Mouse (Mus musculus) myocyte (in vitro differentiated cells): ENCODE results near the gene Rxfp3.

Experiments used
- CEBPB ChIP-seq: IDR thresholded peaks from 2 replicates; pipeline ENCODE4 v1.6.1; 2011; ENCODE audit warnings: mild to moderate bottlenecking, moderate library complexity; ENCODE audit not compliant: poor library complexity, insufficient read depth, severe bottlenecking
- E2F4 ChIP-seq: IDR thresholded peaks from one replicate; pipeline ENCODE4 v1.6.1; 2011; ENCODE audit warnings: mild to moderate bottlenecking, control low read depth, moderate library complexity; ENCODE audit not compliant: insufficient read depth
- MAX ChIP-seq: IDR thresholded peaks from one replicate; pipeline ENCODE4 v1.6.1; 2011; ENCODE audit warnings: low read depth, mild to moderate bottlenecking, control low read depth
- MYOD1 ChIP-seq, 3 experiments: IDR thresholded peaks; one replicate each; pipeline ENCODE4 v1.6.1; 2011; ENCODE audit warnings: control low read depth in 2 of 3, low read depth in 2 of 3, mild to moderate bottlenecking in 2 of 3, moderate library complexity in 1 of 3; ENCODE audit not compliant: insufficient read length in 2 of 3, control insufficient read depth in 1 of 3
- MYOG ChIP-seq, 3 experiments: IDR thresholded peaks; one replicate each; pipeline ENCODE4 v1.6.1; 2011; ENCODE audit warnings: control low read depth in 2 of 3, low read depth in 2 of 3, mild to moderate bottlenecking in 2 of 3; ENCODE audit not compliant: insufficient read length in 2 of 3, control insufficient read depth in 1 of 3, insufficient read depth in 1 of 3
- POLR2A ChIP-seq: IDR thresholded peaks from one replicate; pipeline ENCODE4 v1.6.1; 2011; ENCODE audit warnings: low read depth, mild to moderate bottlenecking, control low read depth, moderate library complexity; ENCODE audit not compliant: insufficient read length
- POLR2AphosphoS2 ChIP-seq: IDR thresholded peaks from one replicate; pipeline ENCODE4 v1.6.1; 2011; ENCODE audit warnings: low read depth, control low read depth; ENCODE audit not compliant: insufficient read length
- REST ChIP-seq: IDR thresholded peaks from one replicate; pipeline ENCODE4 v1.6.1; 2011; ENCODE audit warnings: mild to moderate bottlenecking, control low read depth, moderate library complexity; ENCODE audit not compliant: insufficient read depth, insufficient read length
- TCF12 ChIP-seq: IDR thresholded peaks from one replicate; pipeline ENCODE4 v1.6.1; 2011; ENCODE audit warnings: mild to moderate bottlenecking, control low read depth; ENCODE audit not compliant: poor library complexity, insufficient read depth, severe bottlenecking
- TCF3 ChIP-seq: IDR thresholded peaks from one replicate; pipeline ENCODE4 v1.6.1; 2011; ENCODE audit warnings: low read depth, control low read depth; ENCODE audit not compliant: insufficient read length
- USF1 ChIP-seq: IDR thresholded peaks from one replicate; pipeline ENCODE4 v1.6.1; 2011; ENCODE audit warnings: low read depth, mild to moderate bottlenecking, control low read depth, moderate library complexity

GRCm38 (mm10) chr15:11000421-11000820 lies 37.4 kb downstream of the Rxfp3 start, which contains the start of gene Slc45a2:
- no peak for TF ChIP-seq POLR2A
- TF ChIP-seq USF1: no peak
- no peak for TF ChIP-seq MAX
- no peak for TF ChIP-seq REST
- TF ChIP-seq CEBPB: no peak
- no peak for TF ChIP-seq POLR2AphosphoS2
- no peak for TF ChIP-seq TCF3
- TF ChIP-seq MYOD1 (IDR thresholded peaks at IDR 0.05; ENCODE audit: control insufficient read depth in 1 of 3, insufficient read length in 2 of 3, low read depth in 2 of 3): no peak
- TF ChIP-seq TCF12: no peak
- TF ChIP-seq MYOG (IDR thresholded peaks at IDR 0.05; ENCODE audit: control insufficient read depth in 1 of 3, insufficient read depth in 1 of 3, insufficient read length in 2 of 3, low read depth in 2 of 3): no peak
- TF ChIP-seq E2F4: no peak
